Mouse (Mus musculus): Measurements from ENCODE around the gene Yaf2. TPM values are rescaled to one million over a fixed set of nuclear protein-coding genes. Genes with fewer than 3 reads are reported as not detected.

The Yaf2 gene
- polyA plus RNA-seq, 1 experiment: 65.0 TPM

DNA sequence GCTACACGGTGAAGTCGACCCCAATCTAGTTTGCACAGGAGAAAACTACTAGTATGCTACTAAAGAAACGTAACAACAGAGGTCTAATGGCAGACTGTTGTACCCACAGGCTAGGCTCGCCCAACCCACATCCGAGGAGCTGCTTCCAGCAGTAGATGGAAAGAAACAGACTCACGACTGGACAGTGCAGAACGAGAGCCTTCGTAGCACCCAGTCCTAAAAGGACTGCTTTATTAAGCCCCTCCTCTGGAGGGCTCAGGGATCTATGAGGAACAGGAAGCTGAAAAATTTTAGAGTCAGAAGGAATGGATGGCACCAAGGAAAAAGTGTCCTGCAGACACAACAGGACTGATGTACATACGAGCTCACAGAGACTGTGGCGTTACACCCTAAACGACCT, 42.3 kb downstream of the Yaf2 start:
- Histone ChIP-seq H3K36me3 (replicated peaks; ENCODE audit: low read length) (peaks cover 36% of the 10 kb centered on the region), H3K4me3 (replicated peaks) (peak overlapping the region; percentile 69), H3K4me1 (peaks cover 87% of the 10 kb centered on the region), H3K27me3 (replicated peaks) (no peaks in the 10 kb centered on the region), H3K9me3 (no peaks in the 10 kb centered on the region)
- no peak for TF ChIP-seq GATA1 (IDR thresholded peaks at IDR 0.05; ENCODE audit: borderline replicate concordance, low read length)
- TF ChIP-seq FLI1 (IDR thresholded peaks at IDR 0.05; ENCODE audit: low read length): no peak

DNA sequence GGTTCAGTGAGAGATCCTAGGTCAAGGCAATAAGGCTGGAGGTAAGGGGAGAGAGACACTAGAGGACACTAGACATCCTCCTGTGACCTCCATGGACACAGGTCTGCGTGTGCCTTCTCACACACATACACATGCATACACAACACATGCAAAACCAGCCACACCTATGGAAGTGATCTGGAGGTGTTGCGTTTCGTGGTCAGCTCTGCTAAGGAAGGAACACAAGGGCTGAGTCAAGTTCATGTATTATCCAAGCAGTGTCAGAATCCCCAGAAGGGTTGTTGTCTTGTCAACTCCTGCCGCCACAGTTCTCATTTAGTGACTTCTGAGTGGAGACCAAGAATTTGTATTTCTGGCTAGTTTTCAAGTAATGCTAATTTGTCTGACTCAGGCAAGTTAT, 48.4 kb downstream of the Yaf2 start:
- TF ChIP-seq GATA1 (IDR thresholded peaks at IDR 0.05; ENCODE audit: borderline replicate concordance, low read length) (no peak), FLI1 (IDR thresholded peaks at IDR 0.05; ENCODE audit: low read length) (no peak)
- Histone ChIP-seq H3K27me3 (replicated peaks) (no peaks in the 10 kb centered on the region), H3K36me3 (replicated peaks; ENCODE audit: low read length) (peaks cover 82% of the 10 kb centered on the region), H3K9me3 (no peaks in the 10 kb centered on the region), H3K4me1 (peaks cover 66% of the 10 kb centered on the region), H3K4me3 (replicated peaks) (peak overlapping the region; percentile 7)

DNA sequence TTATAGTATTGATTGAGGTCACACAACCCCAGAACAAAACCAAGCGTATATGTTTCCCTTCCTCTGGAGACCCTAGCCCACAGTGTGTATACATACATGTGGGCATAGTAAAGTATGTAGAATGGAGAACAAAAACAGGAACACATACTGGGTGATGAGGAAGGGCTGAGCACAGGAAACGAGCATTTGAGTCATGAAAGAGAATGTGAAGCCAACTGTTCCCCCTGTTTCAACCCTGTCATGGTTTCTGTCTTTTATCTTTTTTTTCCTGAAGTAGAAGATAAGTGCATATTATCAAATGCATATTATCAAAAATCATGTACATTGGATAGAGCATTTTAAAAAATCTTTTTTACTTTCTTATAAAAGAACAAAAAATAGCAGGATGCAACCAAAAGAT, 49.1 kb downstream of the Yaf2 start:
- no peak for TF ChIP-seq GATA1 (IDR thresholded peaks at IDR 0.05; ENCODE audit: borderline replicate concordance, low read length)
- TF ChIP-seq FLI1 (IDR thresholded peaks at IDR 0.05; ENCODE audit: low read length): no peak
- Histone ChIP-seq H3K36me3 (replicated peaks; ENCODE audit: low read length) (peaks cover 84% of the 10 kb centered on the region), H3K4me1 (peaks cover 63% of the 10 kb centered on the region)

DNA sequence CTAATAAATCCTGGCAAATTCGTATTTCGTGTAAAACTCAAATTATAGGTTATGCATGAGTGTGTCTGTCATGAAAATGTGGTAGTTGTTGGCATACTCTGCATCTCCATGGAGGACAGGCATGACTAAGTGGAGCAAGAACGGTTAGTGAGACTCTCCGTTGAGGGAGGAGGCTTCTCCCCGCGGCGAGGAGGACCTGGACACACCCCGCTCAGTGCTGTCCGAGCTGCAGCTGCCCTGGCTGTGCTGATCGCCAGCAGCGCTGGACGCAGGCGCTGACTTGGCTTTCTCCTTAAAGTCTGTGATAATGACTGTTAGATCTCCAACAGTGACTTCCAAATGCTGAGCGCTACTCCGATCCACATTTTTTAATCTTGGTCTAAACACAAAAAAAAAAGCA, 51.5 kb downstream of the Yaf2 start:
- no peak overlapping the region for H3K4me3 ChIP-seq (replicated peaks)
- H3K27me3 ChIP-seq (replicated peaks): no peaks in the 10 kb centered on the region
- H3K9me3 ChIP-seq: no peaks in the 10 kb centered on the region
- H3K36me3 ChIP-seq (replicated peaks; ENCODE audit: low read length): peaks cover 89% of the 10 kb centered on the region
- TF ChIP-seq GATA1 (IDR thresholded peaks at IDR 0.05; ENCODE audit: borderline replicate concordance, low read length) (no peak), FLI1 (IDR thresholded peaks at IDR 0.05; ENCODE audit: low read length) (no peak)
- peaks cover 48% of the 10 kb centered on the region for H3K4me1 ChIP-seq

More for the DNA sequence above, 49.1 kb downstream of the Yaf2 start:
- Histone ChIP-seq H3K4me3 (replicated peaks) (no peak overlapping the region), H3K27me3 (replicated peaks) (no peaks in the 10 kb centered on the region), H3K9me3 (no peaks in the 10 kb centered on the region)

DNA sequence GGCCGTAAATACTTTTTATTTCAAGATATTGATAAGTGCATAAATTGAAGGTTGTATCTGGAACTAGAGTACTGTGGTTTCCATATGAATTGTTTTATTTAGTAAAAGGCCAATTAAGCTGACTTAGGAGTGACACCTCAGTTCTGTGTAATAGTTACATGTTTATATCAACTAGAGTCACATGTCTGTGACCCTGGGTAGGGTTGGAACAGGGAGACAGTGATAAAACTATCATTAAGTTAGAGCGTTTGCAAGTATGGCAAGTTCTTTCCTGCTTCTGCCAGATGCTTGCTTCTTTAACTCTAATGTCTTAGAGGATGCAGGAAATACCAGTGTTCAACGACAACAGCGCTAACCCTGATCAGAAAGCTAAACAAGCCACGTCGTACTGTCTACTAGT, 52.4 kb downstream of the Yaf2 start:
- Histone ChIP-seq H3K36me3 (replicated peaks; ENCODE audit: low read length) (peaks cover 88% of the 10 kb centered on the region), H3K9me3 (no peaks in the 10 kb centered on the region), H3K27me3 (replicated peaks) (no peaks in the 10 kb centered on the region), H3K4me1 (peaks cover 41% of the 10 kb centered on the region), H3K4me3 (replicated peaks) (no peak overlapping the region)
- TF ChIP-seq FLI1 (IDR thresholded peaks at IDR 0.05; ENCODE audit: low read length): no peak
- no peak for TF ChIP-seq GATA1 (IDR thresholded peaks at IDR 0.05; ENCODE audit: borderline replicate concordance, low read length)

DNA sequence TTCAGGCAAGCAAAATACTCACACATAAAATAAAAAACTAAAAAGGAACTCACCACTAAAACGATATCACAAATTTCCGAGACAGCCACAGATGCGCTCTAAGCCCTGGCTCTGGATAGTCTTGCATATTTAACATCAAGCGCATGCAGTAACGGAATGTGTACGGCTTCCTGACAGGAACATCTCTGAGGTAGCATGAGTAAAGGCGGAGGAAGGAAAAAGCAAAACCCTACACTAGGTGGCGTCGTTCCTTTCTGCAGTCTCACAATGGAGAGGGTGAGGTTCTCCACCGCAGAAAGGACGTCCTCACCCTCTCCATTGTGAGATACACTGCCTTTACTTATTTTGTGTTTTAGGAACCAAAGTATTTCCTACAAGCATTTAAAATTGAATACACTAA, 53.4 kb downstream of the Yaf2 start:
- Histone ChIP-seq H3K4me3 (replicated peaks) (no peak overlapping the region), H3K4me1 (peaks cover 32% of the 10 kb centered on the region), H3K9me3 (no peaks in the 10 kb centered on the region), H3K27me3 (replicated peaks) (no peaks in the 10 kb centered on the region), H3K36me3 (replicated peaks; ENCODE audit: low read length) (peaks cover 87% of the 10 kb centered on the region)
- TF ChIP-seq GATA1 (IDR thresholded peaks at IDR 0.05; ENCODE audit: borderline replicate concordance, low read length) (no peak), FLI1 (IDR thresholded peaks at IDR 0.05; ENCODE audit: low read length) (no peak)

DNA sequence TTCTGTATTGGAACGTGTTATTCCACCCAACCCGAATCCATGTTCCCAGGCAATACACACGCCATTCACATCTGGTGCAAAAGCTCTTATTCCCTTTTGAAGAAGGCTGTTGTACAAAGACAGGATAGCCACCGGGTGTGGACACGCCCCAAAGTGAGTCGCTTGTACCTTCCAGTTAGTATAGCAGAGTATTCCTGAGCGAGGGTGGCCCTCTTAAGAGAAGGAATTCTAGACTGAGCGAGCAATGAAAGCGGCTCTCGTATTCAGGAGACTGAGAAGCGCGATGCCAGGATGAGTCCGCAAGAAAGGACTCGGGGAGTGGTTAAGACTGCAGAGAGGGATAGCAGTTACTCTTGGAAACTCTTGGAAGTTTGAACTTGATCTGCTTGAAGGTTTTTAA, 60.5 kb downstream of the Yaf2 start:
- Histone ChIP-seq H3K36me3 (replicated peaks; ENCODE audit: low read length) (peaks cover 29% of the 10 kb centered on the region), H3K4me3 (replicated peaks) (peak overlapping the region; percentile 98)

DNA sequence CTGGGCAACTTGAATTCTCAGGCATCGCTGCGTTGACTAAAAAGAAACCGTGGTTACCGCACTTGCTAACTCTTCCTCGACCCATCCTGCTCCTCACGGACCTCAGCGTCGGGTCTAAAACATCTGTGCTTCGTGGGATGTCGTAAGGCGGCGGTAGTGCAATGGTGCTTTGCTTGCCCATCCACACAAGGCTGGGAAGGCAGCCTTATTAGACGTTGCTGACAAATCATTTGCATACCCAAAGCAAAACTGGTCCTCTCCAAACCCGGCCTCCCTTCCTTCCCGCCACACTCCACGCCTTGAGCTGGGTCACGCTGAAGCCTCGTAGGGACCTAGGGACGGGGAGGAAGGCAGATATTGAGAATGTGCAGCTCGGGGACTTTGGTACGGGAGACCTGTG, 61.1 kb downstream of the Yaf2 start:
- H3K4me1 ChIP-seq: peaks cover 47% of the 10 kb centered on the region
- no peaks in the 10 kb centered on the region for H3K9me3 ChIP-seq
- TF ChIP-seq GATA1 (IDR thresholded peaks at IDR 0.05; ENCODE audit: borderline replicate concordance, low read length): no peak
- TF ChIP-seq FLI1 (IDR thresholded peaks at IDR 0.05; ENCODE audit: low read length): no peak
- peaks cover 22% of the 10 kb centered on the region for H3K36me3 ChIP-seq (replicated peaks; ENCODE audit: low read length)
- peak overlapping the region; percentile 98 for H3K4me3 ChIP-seq (replicated peaks)
- H3K27me3 ChIP-seq (replicated peaks): no peaks in the 10 kb centered on the region

More for the DNA sequence above, 60.5 kb downstream of the Yaf2 start:
- no peaks in the 10 kb centered on the region for H3K27me3 ChIP-seq (replicated peaks)
- TF ChIP-seq GATA1 (IDR thresholded peaks at IDR 0.05; ENCODE audit: borderline replicate concordance, low read length): no peak
- TF ChIP-seq FLI1 (IDR thresholded peaks at IDR 0.05; ENCODE audit: low read length): no peak
- H3K9me3 ChIP-seq: no peaks in the 10 kb centered on the region
- peaks cover 41% of the 10 kb centered on the region for H3K4me1 ChIP-seq

DNA sequence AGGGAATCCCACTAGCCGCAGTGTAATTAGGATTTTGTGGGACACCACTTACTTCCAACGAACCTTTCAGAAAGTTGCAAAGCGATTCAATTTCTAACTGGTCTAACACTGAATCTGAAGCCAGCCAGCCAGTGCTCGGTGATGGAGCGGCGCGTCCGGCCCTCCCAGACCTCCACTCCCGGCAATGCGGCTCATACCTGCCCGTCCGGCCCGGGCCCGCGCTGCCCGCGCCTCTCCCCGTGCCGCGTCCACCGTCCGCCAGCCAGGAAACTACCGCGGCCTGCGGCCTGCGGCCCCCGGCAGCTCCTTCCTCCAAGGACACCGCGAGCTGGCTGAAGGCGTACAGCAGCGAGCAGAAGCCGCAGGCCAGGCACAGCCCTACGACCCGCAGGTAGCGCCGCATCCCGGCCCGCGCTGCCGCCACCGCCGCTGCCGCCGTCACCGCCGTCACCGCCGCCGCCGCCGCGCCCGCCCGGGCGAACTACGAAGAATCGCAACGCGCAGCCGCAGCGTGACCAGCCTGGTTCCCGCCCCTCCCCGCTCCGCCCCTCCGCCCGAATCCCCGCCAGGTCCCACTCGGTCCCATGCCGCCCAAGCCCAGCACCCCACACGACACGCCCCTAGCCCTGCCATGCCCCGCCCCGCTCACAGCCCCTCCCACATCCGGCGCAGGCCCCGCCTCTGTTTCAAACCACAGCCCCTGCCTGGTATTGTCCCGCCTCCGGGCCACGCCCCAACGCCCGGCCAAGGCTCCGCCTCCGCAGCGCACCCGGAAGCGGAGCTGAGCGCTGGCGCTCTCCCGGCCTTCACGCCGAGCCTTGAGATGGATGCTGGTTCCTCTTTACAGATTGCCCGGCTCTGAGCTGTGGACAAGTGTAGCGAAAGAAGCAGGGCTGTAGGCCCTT, 61.8 kb downstream of the Yaf2 start, which contains the start of gene Gxylt1:
Gxylt1 (minus strand) TSS at position 501 of the 905 bp plus-strand sequence.
- Histone ChIP-seq H3K9me3 (no peaks in the 10 kb centered on the region), H3K36me3 (replicated peaks; ENCODE audit: low read length) (peaks cover 19% of the 10 kb centered on the region), H3K27me3 (replicated peaks) (no peaks in the 10 kb centered on the region), H3K4me1 (peaks cover 54% of the 10 kb centered on the region), H3K4me3 (replicated peaks) (peak within 1 kb of the TSS; percentile 98)
- TF ChIP-seq FLI1 (IDR thresholded peaks at IDR 0.05; ENCODE audit: low read length) (0 out of 2 replicates have a peak, but pooled peaks have one; percentile 44), GATA1 (IDR thresholded peaks at IDR 0.05; ENCODE audit: borderline replicate concordance, low read length) (no peak)
